Mouse (Mus musculus): ENCODE results near the gene Cdh13. TPM values are rescaled to one million over a fixed set of nuclear protein-coding genes. Genes with fewer than 3 reads are reported as not detected.

The Cdh13 gene
- polyA plus RNA-seq, 2 experiments = 9.3 to 25.2 TPM

- 82% methylated on average over 11 of the region's 11 CpGs for WGBS
- no peak for TF ChIP-seq POLR2A (IDR thresholded peaks at IDR 0.05; ENCODE audit: borderline replicate concordance, extremely low read depth, insufficient read depth, insufficient read length)
- DNase-seq (ENCODE audit: low spot score) = no peak
- no peak overlapping the region for H3K4me2 ChIP-seq (replicated peaks; ENCODE audit: low read depth, low read length, severe bottlenecking)
- H3K9ac ChIP-seq (ENCODE audit: low read depth, low read length, severe bottlenecking) = no peak overlapping the region
- H3K36me3 ChIP-seq (ENCODE audit: control insufficient read depth, insufficient read depth, low read length) = no peaks in the 10 kb centered on the region
- H3K4me3 ChIP-seq (replicated peaks; ENCODE audit: low read length) = no peak overlapping the region
- H3K27ac ChIP-seq (replicated peaks; ENCODE audit: low read depth, low read length) = no peak overlapping the region
- H3K27me3 ChIP-seq (ENCODE audit: control insufficient read depth, insufficient read depth, low read length) = no peaks in the 10 kb centered on the region
- H3K9me3 ChIP-seq (ENCODE audit: control insufficient read depth, low read length) = no peaks in the 10 kb centered on the region
- ATAC-seq (ENCODE audit: low FRiP score, low read depth) = no peak
- H3K4me1 ChIP-seq (ENCODE audit: control insufficient read depth, insufficient read depth, low read length) = no peaks in the 10 kb centered on the region
Measured at GRCm38 (mm10) chr8:119021478-119021877, 737.9 kb downstream of the Cdh13 start.

- ATAC-seq (ENCODE audit: low FRiP score, low read depth) (no peak), DNase-seq (ENCODE audit: low spot score) (no peak)
- Histone ChIP-seq H3K9ac (ENCODE audit: low read depth, low read length, severe bottlenecking) (no peak overlapping the region), H3K36me3 (ENCODE audit: control insufficient read depth, insufficient read depth, low read length) (no peaks in the 10 kb centered on the region), H3K27me3 (ENCODE audit: control insufficient read depth, insufficient read depth, low read length) (no peaks in the 10 kb centered on the region), H3K4me2 (replicated peaks; ENCODE audit: low read depth, low read length, severe bottlenecking) (no peak overlapping the region), H3K4me3 (replicated peaks; ENCODE audit: low read length) (no peak overlapping the region), H3K4me1 (ENCODE audit: control insufficient read depth, insufficient read depth, low read length) (no peaks in the 10 kb centered on the region), H3K27ac (replicated peaks; ENCODE audit: low read depth, low read length) (no peak overlapping the region), H3K9me3 (ENCODE audit: control insufficient read depth, low read length) (no peaks in the 10 kb centered on the region)
- no peak for TF ChIP-seq POLR2A (IDR thresholded peaks at IDR 0.05; ENCODE audit: borderline replicate concordance, extremely low read depth, insufficient read depth, insufficient read length)
- 72% methylated on average over 9 of the region's 9 CpGs for WGBS
Measured at GRCm38 (mm10) chr8:119022301-119022870, 738.9 kb downstream of the Cdh13 start.

GRCm38 (mm10) chr8:119033398-119033797 is 749.9 kb downstream of the Cdh13 start:
- TF ChIP-seq POLR2A (IDR thresholded peaks at IDR 0.05; ENCODE audit: borderline replicate concordance, extremely low read depth, insufficient read depth, insufficient read length) = no peak
- H3K9me3 ChIP-seq (ENCODE audit: control insufficient read depth, low read length) = no peaks in the 10 kb centered on the region
- WGBS = 79% methylated on average over 11 of the region's 11 CpGs
- DNase-seq (ENCODE audit: low spot score) = no peak
- no peaks in the 10 kb centered on the region for H3K36me3 ChIP-seq (ENCODE audit: control insufficient read depth, insufficient read depth, low read length)
- no peak overlapping the region for H3K27ac ChIP-seq (replicated peaks; ENCODE audit: low read depth, low read length)
- H3K9ac ChIP-seq (ENCODE audit: low read depth, low read length, severe bottlenecking) = no peak overlapping the region
- no peaks in the 10 kb centered on the region for H3K27me3 ChIP-seq (ENCODE audit: control insufficient read depth, insufficient read depth, low read length)
- H3K4me1 ChIP-seq (ENCODE audit: control insufficient read depth, insufficient read depth, low read length) = no peaks in the 10 kb centered on the region
- H3K4me3 ChIP-seq (replicated peaks; ENCODE audit: low read length) = no peak overlapping the region
- ATAC-seq (ENCODE audit: low FRiP score, low read depth) = no peak
- no peak overlapping the region for H3K4me2 ChIP-seq (replicated peaks; ENCODE audit: low read depth, low read length, severe bottlenecking)

DNA sequence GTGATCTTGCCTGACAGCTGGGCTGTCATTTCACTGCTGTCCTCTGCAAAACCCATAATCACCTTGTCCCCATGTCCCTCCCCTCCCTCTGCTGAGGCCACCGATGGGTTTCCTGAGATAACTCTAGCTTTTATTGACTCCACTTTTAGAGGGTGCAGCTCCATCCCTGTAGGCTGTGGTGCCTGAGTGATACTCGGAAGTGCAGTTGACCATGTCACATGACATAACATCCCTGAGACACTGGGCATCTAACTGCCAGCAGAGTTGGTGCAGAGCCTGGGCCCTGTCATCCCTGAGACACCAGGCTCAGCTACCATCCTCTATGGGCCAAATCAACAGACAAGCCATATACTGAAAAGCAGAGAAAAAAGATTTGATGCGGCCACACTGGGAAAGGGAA is 750.5 kb downstream of the Cdh13 start:
- Histone ChIP-seq H3K4me2 (replicated peaks; ENCODE audit: low read depth, low read length, severe bottlenecking) (no peak overlapping the region), H3K36me3 (ENCODE audit: control insufficient read depth, insufficient read depth, low read length) (no peaks in the 10 kb centered on the region), H3K4me3 (replicated peaks; ENCODE audit: low read length) (no peak overlapping the region), H3K9ac (ENCODE audit: low read depth, low read length, severe bottlenecking) (no peak overlapping the region), H3K9me3 (ENCODE audit: control insufficient read depth, low read length) (no peaks in the 10 kb centered on the region), H3K27me3 (ENCODE audit: control insufficient read depth, insufficient read depth, low read length) (no peaks in the 10 kb centered on the region), H3K27ac (replicated peaks; ENCODE audit: low read depth, low read length) (no peak overlapping the region), H3K4me1 (ENCODE audit: control insufficient read depth, insufficient read depth, low read length) (no peaks in the 10 kb centered on the region)
- ATAC-seq (ENCODE audit: low FRiP score, low read depth) (no peak), DNase-seq (ENCODE audit: low spot score) (no peak)
- TF ChIP-seq POLR2A (IDR thresholded peaks at IDR 0.05; ENCODE audit: borderline replicate concordance, extremely low read depth, insufficient read depth, insufficient read length) = no peak
- WGBS = 77% methylated on average over 3 of the region's 3 CpGs

- Histone ChIP-seq H3K9ac (ENCODE audit: low read depth, low read length, severe bottlenecking) (no peak overlapping the region), H3K36me3 (ENCODE audit: control insufficient read depth, insufficient read depth, low read length) (no peaks in the 10 kb centered on the region), H3K27me3 (ENCODE audit: control insufficient read depth, insufficient read depth, low read length) (no peaks in the 10 kb centered on the region), H3K4me1 (ENCODE audit: control insufficient read depth, insufficient read depth, low read length) (no peaks in the 10 kb centered on the region), H3K27ac (replicated peaks; ENCODE audit: low read depth, low read length) (no peak overlapping the region), H3K9me3 (ENCODE audit: control insufficient read depth, low read length) (no peaks in the 10 kb centered on the region), H3K4me2 (replicated peaks; ENCODE audit: low read depth, low read length, severe bottlenecking) (no peak overlapping the region), H3K4me3 (replicated peaks; ENCODE audit: low read length) (no peak overlapping the region)
- ATAC-seq (ENCODE audit: low FRiP score, low read depth) (no peak), DNase-seq (ENCODE audit: low spot score) (no peak)
- 90% methylated on average over 7 of the region's 7 CpGs for WGBS
- TF ChIP-seq POLR2A (IDR thresholded peaks at IDR 0.05; ENCODE audit: borderline replicate concordance, extremely low read depth, insufficient read depth, insufficient read length) = no peak
Measured at GRCm38 (mm10) chr8:119035126-119035525, 751.6 kb downstream of the Cdh13 start.

- no peak for TF ChIP-seq POLR2A (IDR thresholded peaks at IDR 0.05; ENCODE audit: borderline replicate concordance, extremely low read depth, insufficient read depth, insufficient read length)
- Histone ChIP-seq H3K27me3 (ENCODE audit: control insufficient read depth, insufficient read depth, low read length) (no peaks in the 10 kb centered on the region), H3K4me1 (ENCODE audit: control insufficient read depth, insufficient read depth, low read length) (no peaks in the 10 kb centered on the region), H3K4me2 (replicated peaks; ENCODE audit: low read depth, low read length, severe bottlenecking) (no peak overlapping the region), H3K36me3 (ENCODE audit: control insufficient read depth, insufficient read depth, low read length) (no peaks in the 10 kb centered on the region), H3K27ac (replicated peaks; ENCODE audit: low read depth, low read length) (no peak overlapping the region), H3K9ac (ENCODE audit: low read depth, low read length, severe bottlenecking) (no peak overlapping the region), H3K4me3 (replicated peaks; ENCODE audit: low read length) (no peak overlapping the region), H3K9me3 (ENCODE audit: control insufficient read depth, low read length) (no peaks in the 10 kb centered on the region)
- WGBS = 87% methylated on average over 11 of the region's 11 CpGs
- ATAC-seq (ENCODE audit: low FRiP score, low read depth) = no peak
- no peak for DNase-seq (ENCODE audit: low spot score)
Measured at GRCm38 (mm10) chr8:119037571-119037970, 754.0 kb downstream of the Cdh13 start.

Measured in limb, embryonic 14.5 days (tissue).